Mouse (Mus musculus) naive thymus-derived CD4-positive, alpha-beta T cell, adult 2 months (primary cell): ENCODE measurements around the gene Olfr149.
"Not testable (repeated sequence)": the region's sequence is repeated elsewhere in the genome, so short reads cannot be mapped to it uniquely, and the experiment has no call there.

Experiments used
- DNase-seq: peaks from one replicate; pipeline ENCODE4 v3.0.0-alpha.2; 2011; ENCODE audit warnings: low read depth

The Olfr149 gene

DNA sequence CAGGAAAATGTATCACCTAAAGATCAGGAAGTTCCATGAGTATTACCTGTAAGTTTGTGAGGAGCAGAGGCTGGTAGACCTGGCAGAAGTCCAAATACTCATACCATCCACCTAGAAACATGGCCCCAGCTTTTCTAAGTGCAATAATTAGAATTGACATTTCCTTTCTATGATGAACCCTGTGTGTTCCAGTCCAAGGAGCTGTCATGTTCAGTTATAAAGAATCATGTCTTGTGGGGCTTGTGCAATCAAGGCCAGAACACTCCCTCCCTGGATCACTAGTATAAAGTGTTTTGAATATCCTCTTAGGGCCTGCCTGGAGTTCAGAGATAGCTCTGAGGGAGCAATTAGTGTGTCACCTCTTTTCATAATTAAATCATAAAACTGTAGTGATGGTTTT is at the start of gene Olfr149:
TSS of gene Olfr149 (minus strand) at position 101 of the 400 bp plus-strand sequence.
- no peak for DNase-seq

DNA sequence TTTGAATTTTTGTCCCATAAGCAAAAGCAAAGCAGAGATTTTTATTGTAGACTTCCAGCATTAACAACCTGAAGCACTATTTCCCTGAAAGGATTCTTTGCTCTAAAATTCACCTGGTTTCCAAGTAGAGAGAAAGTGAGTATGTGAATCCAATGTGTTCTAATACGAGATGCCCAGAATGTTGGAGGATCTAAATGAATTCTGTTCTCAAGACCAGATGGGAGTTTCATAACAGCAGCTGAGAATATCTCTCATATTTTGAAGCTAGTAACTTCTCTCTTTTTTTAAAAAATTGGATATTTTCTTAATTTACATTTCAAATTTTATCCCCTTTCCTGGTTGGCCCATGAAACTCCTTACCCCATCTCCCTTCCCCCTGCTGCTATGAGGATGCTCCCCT is 39.5 kb upstream of the Olfr149 start:
- no peak for DNase-seq

DNA sequence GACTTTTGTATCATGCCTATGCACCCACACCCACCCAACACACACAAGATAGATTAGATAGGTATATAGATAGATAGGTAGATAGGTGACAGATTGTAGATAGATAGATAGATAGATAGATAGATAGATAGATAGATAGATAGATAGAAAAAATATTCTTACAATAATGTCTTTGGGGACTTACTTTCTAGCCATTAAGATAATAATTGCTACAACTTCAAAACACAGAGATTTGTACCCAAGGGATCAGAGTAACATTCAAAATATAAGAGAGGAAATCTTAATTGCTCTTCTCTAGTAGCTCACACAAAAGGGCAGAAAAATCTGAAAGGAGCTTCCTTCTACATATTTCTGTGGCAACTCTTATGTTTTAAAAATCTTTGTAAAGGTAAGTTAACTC is 39.0 kb upstream of the Olfr149 start, which contains the start of gene Olfr967:
TSS of gene Olfr967 (plus strand) at position 301 of the 400 bp plus-strand sequence.
- no peak for DNase-seq

DNA sequence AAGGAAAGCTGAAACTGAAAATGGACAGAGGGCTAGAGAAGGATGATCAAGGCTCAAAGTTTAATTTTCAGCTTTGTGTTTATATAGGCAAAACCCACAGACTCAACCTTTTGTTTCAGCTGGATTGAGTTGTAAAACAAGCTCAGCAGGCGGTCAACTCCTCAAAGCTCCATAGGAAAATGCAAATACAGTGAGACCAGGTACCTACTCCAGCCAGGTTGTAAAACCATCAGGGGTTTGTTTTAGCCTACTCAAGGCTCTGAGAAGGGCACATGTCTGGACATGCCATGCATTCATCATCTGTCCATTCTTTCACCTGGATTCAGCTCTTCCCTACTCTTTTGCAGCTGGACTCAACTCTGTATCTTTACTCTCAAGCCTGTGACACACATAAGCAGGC is 33.8 kb upstream of the Olfr149 start:
- DNase-seq: no peak

DNA sequence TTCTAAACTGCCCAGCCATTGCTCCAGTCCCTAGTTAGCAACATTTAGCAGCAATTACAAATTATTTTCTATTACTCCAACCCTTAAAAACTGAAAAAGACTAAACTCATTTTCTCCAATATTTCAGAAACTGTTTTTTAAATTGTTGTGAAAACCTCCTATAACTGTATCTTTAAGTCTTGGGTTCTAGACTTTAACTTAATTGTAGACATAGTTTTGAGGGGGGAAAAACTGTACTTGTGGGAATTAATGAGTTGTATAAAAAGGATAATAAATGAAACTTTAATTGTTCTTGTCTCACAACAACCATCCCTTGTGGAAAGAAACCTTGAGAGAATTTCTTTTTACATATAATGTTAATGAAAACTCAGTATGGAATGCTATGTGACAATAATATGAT is 23.8 kb upstream of the Olfr149 start, which contains the start of gene Olfr150:
TSS of gene Olfr150 (plus strand) at position 301 of the 400 bp plus-strand sequence.
- no peak for DNase-seq

DNA sequence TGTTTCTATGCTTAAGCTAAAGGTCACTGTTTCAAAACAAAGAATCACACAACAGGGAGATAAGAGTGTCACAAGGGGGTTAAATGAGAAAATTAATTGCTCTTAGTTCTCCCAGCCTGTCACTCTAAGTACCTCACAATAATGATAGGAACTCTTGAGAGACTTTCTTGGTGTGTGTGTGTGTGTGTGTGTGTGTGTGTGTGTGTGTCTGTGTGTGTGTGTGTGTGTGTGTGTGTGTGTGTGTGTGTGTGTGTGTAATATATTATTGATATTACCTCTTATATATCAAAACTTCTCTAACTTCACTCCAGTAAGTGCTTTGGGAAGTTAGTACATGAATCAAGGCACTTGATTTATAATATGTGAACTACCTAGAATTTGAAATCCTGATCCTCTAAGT is 4.1 kb upstream of the Olfr149 start, which contains the start of gene Olfr965:
TSS of gene Olfr965 (plus strand) at position 301 of the 400 bp plus-strand sequence.
- no peak for DNase-seq

DNA sequence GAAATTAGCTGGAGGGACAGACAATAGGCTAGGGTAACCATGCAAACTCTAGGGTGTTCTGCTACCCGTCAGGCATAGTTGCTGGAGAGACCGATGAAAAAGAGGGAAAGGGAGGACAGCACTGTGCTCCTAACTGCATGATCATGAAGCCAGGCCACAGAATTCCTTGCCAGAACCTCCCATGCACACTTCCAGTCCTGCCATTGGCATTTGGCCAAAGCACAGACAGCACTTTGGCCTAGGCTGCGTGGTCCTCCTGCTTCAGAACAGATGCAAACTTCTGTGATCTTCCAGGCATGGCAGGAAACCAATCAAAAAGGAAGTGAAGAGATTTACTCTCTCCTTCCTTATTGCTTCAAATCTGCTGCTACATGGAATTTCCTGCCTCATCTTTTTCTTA is 2.0 kb upstream of the Olfr149 start:
- DNase-seq: no peak

DNA sequence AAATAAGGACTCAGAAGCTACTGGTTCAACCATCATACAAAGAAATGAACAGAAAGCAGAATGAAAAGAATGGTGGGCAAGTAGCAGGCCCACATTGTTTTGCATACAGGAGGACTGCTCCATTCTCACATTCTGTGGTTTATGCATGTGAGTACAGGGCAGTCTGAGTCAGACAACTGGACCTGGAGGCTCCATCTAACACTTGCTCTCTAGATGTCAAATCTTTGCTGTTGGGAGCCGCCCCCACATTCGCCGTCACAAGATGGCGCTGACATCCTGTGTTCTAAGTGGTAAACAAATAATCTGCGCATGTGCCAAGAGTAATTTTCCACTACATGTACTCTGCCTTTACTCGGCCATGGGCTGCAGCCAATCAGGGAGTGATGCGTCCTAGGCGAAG is 5.8 kb downstream of the Olfr149 start:
- DNase-seq: not testable (repeated sequence)

DNA sequence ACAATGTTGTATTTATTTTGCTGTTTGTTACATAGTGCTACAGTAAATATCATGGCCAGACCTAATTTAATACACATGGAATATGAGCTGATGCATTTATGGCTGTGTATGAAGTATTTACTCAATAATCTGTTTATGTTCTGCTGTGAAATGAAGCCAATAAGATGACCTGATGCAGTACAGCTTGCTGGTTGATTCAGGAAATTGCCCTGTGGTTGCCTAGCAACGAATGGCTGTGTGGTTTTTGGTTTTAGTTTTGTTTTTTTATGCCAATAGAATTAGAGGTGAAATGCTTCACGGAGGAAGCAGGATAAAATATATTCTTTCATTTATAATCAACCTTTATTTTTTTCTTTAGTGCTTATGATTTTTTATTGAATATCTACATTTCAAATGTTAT is 27.6 kb downstream of the Olfr149 start:
- DNase-seq: no peak

DNA sequence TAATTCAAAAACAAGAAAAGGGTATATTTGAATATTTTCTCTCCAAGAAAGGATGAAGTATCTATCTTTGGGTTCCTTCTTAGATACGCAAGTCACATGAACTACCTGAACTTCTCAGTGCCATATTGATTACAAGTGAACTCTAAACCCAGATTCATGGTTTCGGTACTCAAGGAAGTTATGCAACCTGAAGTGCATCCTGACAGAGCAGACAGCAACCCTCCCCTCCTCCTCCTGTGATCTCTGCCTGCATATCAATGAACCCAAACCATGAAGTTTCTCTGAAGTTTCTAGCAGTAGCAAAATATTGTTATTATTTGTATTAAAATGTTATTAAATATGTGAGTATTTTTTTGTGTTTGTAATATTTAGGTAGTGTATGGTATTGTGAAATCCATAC is 28.4 kb downstream of the Olfr149 start:
- DNase-seq: no peak

DNA sequence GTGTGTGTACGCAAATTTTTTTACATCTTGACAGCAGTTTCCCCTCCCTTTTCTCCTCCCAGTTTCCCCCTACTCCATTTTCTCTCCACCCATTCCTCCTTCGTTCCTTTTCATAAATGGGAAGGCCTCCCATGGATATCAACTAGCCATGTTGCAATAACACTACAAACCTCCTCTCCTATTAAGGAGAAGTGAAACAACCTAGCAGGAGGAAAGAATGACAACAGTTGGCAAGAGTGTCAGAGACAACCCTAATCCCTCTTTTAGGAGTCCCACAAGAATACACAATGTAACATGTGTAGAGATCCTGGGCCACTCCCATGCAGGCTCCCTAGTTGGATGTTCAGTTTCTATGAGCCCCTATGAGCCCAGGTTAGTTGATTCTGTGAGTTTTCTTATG is 32.1 kb downstream of the Olfr149 start:
- no peak for DNase-seq

DNA sequence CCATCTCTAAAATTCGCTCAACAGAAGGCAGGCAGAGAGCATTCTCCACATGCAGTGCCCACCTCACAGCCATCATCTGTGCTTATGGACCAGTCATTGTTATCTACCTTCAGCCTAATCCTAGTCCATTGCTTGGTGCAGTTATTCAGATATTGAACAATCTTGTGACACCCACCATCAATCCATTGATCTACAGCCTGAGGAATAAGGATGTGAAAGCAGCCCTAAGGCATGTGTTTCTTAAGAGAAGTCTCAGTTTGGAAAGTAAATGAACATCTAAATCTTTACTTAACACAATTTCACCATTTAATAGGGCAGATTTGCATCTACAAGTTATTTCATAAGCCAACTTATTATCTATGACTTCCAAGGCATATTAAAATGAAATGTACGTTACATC is 37.2 kb downstream of the Olfr149 start:
- no peak for DNase-seq

DNA sequence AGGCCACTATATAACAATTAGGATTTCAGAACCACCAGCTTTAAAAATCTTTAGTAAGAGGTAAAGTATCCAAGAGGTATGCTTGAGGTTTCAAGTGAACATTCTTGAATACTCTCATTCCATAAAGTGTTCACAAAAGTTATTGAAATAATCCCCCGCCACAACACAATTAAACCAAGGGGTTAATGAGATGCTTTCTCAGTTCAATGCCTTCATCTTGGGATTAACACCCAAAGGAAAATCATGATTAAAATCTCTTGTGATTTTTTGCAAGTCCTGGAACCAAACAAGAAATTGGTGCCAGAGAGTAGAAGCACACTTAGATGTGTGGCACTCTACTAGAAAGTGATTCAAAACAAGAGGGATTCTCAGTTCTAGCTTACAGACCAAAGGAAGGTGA is 40.0 kb downstream of the Olfr149 start, which contains the start of gene Olfr963:
TSS of gene Olfr963 (plus strand) at position 301 of the 400 bp plus-strand sequence.
- DNase-seq: no peak

DNA sequence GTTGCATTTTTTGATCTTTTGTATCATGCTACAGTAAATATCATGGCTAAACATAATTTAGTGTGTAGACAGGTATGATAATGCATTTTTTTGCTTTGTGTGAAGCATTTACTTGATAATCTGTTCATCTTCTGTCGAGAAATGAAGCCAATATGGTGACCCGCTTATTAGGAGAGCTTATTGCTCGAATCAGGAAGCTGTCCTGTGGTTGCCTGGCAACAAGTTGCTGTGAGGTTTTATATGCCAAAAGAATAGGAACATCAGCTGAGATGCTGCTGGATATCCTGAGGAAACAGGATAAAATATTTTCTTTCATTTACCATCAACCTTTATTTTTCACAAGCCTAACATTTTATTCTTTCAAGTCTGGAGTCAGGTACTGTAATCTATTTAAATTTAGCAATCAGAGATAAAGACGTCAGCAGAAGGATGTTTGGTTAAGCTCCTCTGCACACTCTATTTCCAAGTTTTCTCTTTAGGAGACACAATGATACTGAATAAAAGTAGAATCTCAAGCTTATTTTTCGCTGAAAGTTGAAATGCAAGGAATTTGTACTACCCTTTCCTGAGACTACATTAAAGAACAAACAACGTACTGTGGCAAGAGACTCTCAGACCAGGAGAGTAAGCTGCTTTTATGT is 52.0 kb downstream of the Olfr149 start:
- no peak for DNase-seq
